Mouse (Mus musculus) G1E (cell line): ENCODE results near the gene Mylip. TPM values are rescaled to one million over a fixed set of nuclear protein-coding genes. Genes with fewer than 3 reads are reported as not detected.
A peak's percentile ranks its signal among the peaks of the same experiment; 100 is the strongest.

Experiments used
- ATAC-seq: 2 replicates; pipeline ENCODE4 v1.8.0; 2016; ENCODE audit warnings: mild to moderate bottlenecking; ENCODE audit not compliant: insufficient number of reproducible peaks, poor library complexity, low FRiP score, severe bottlenecking; ENCODE audit errors: extremely low read depth
- DNase-seq: peaks from one replicate; pipeline ENCODE4 v3.0.0; 2012; ENCODE audit warnings: low spot score
- H3K27me3 ChIP-seq: 2 replicates; pipeline ENCODE4 v1.6.1; 2012; ENCODE audit warnings: mild to moderate bottlenecking, low read length, inconsistent platforms; ENCODE audit not compliant: insufficient read depth
- H3K36me3 ChIP-seq: replicated peaks from 2 replicates; pipeline ENCODE3; 2012; ENCODE audit warnings: mild to moderate bottlenecking, inconsistent platforms
- H3K4me1 ChIP-seq: 2 replicates; pipeline ENCODE4 v1.6.1; 2012; ENCODE audit warnings: low read depth, low read length, inconsistent platforms, mixed read lengths; ENCODE audit not compliant: insufficient read depth
- H3K4me3 ChIP-seq: 2 replicates; pipeline ENCODE4 v1.5.1; 2012; ENCODE audit warnings: low read depth, mild to moderate bottlenecking, inconsistent platforms, low read length, moderate library complexity, mixed read lengths
- H3K9me3 ChIP-seq: replicated peaks from 2 replicates; pipeline ENCODE4 v1.6.1; 2012; ENCODE audit warnings: inconsistent platforms
- CTCF ChIP-seq: IDR thresholded peaks from 2 replicates; pipeline ENCODE4 v1.5.1; 2012; ENCODE audit warnings: low read depth, low read length, inconsistent platforms, mixed read lengths
- GATA1 ChIP-seq: IDR thresholded peaks from 2 replicates; pipeline ENCODE4 v1.6.1; 2012; ENCODE audit warnings: borderline replicate concordance, low read length, inconsistent platforms, mixed read lengths
- GATA2 ChIP-seq: IDR thresholded peaks from 2 replicates; pipeline ENCODE4 v1.6.1; 2012; ENCODE audit warnings: low read depth, low read length, inconsistent platforms, borderline replicate concordance
- POLR2AphosphoS5 ChIP-seq: IDR thresholded peaks from 2 replicates; pipeline ENCODE4 v1.6.1; 2012; ENCODE audit warnings: low read depth, low read length, inconsistent platforms; ENCODE audit not compliant: insufficient replicate concordance
- TAL1 ChIP-seq: conservative IDR thresholded peaks from 2 replicates; pipeline ENCODE4 v1.6.1; 2012; ENCODE audit warnings: low read depth, low read length, inconsistent platforms, mixed read lengths
- polyA plus RNA-seq: library from polyadenylated mRNA; stranded (reverse); fragments of >175 nt; gene quantifications from 2 replicates; pipeline ENCODE4 v1.2.3, GENCODE M21; 2012
- total RNA-seq, 2 experiments: library from RNA; stranded (forward) in 1 of 2; stranded (reverse) in 1 of 2; fragments of 200-1000 nt in 1 of 2; fragments of >200 nt in 1 of 2; fragmentation: Nextera tagmentation in 1 of 2; gene quantifications; 2 replicates each; pipeline ENCODE4 v1.2.3; 2014 to 2017

The Mylip gene
- total and polyA plus RNA-seq, 3 experiments = 0.03 to 0.68 (median 0.33) TPM

- no peaks in the 10 kb centered on the region for H3K36me3 ChIP-seq
Observed at GRCm38 (mm10) chr13:45446636-45447035, 57.1 kb downstream of the Mylip start.

GRCm38 (mm10) chr13:45452437-45452836 lies 62.9 kb downstream of the Mylip start:
- TF ChIP-seq TAL1 (no peak), CTCF (no peak), POLR2AphosphoS5 (no peak), GATA1 (no peak), GATA2 (no peak)
- Histone ChIP-seq H3K9me3 (no peaks in the 10 kb centered on the region), H3K36me3 (no peaks in the 10 kb centered on the region), H3K4me3 (no peak overlapping the region), H3K4me1 (peaks cover 16% of the 10 kb centered on the region), H3K27me3 (peaks cover 13% of the 10 kb centered on the region)
- ATAC-seq = no peak
- no peak for DNase-seq

More at GRCm38 (mm10) chr13:45446636-45447035, 57.1 kb downstream of the Mylip start:
- Histone ChIP-seq H3K27me3 (peaks cover 18% of the 10 kb centered on the region), H3K9me3 (no peaks in the 10 kb centered on the region), H3K4me3 (no peak overlapping the region), H3K4me1 (no peaks in the 10 kb centered on the region)
- ATAC-seq (no peak), DNase-seq (no peak)
- TF ChIP-seq TAL1 (no peak), GATA2 (no peak), GATA1 (no peak), CTCF (no peak), POLR2AphosphoS5 (no peak)

GRCm38 (mm10) chr13:45453033-45453432 lies 63.5 kb downstream of the Mylip start:
- peaks cover 16% of the 10 kb centered on the region for H3K4me1 ChIP-seq
- no peak for DNase-seq
- H3K36me3 ChIP-seq = no peaks in the 10 kb centered on the region
- ATAC-seq = no peak
- H3K9me3 ChIP-seq = no peaks in the 10 kb centered on the region
- TF ChIP-seq CTCF (no peak), POLR2AphosphoS5 (no peak), TAL1 (no peak), GATA1 (no peak), GATA2 (no peak)
- no peak overlapping the region for H3K4me3 ChIP-seq
- H3K27me3 ChIP-seq = peaks cover 9% of the 10 kb centered on the region

GRCm38 (mm10) chr13:45454044-45454443 lies 64.5 kb downstream of the Mylip start:
- H3K9me3 ChIP-seq = no peaks in the 10 kb centered on the region
- peaks cover 2% of the 10 kb centered on the region; the same call in 1 of the 2 replicates for H3K27me3 ChIP-seq
- H3K36me3 ChIP-seq = no peaks in the 10 kb centered on the region
- DNase-seq (no peak), ATAC-seq (no peak)
- peaks cover 16% of the 10 kb centered on the region for H3K4me1 ChIP-seq
- H3K4me3 ChIP-seq = no peak overlapping the region
- TF ChIP-seq POLR2AphosphoS5 (no peak), TAL1 (no peak), GATA1 (no peak), GATA2 (no peak), CTCF (no peak)

GRCm38 (mm10) chr13:45454641-45455040 lies 65.1 kb downstream of the Mylip start:
- Histone ChIP-seq H3K36me3 (no peaks in the 10 kb centered on the region), H3K4me1 (peaks cover 16% of the 10 kb centered on the region), H3K4me3 (no peak overlapping the region), H3K27me3 (no peaks in the 10 kb centered on the region), H3K9me3 (no peaks in the 10 kb centered on the region)
- TF ChIP-seq POLR2AphosphoS5 = no peak
- no peak for TF ChIP-seq GATA2
- TF ChIP-seq CTCF = no peak
- TF ChIP-seq TAL1 = no peak
- TF ChIP-seq GATA1 = no peak
- no peak for ATAC-seq
- no peak for DNase-seq

GRCm38 (mm10) chr13:45455108-45455861 lies 65.7 kb downstream of the Mylip start:
- ATAC-seq = peak; percentile 87
- TF ChIP-seq GATA1 = no peak
- no peak for TF ChIP-seq TAL1
- TF ChIP-seq GATA2 = no peak
- no peak for TF ChIP-seq CTCF
- no peak for TF ChIP-seq POLR2AphosphoS5
- Histone ChIP-seq H3K27me3 (peaks cover 4% of the 10 kb centered on the region; the same call in 1 of the 2 replicates), H3K9me3 (no peaks in the 10 kb centered on the region), H3K4me3 (no peak overlapping the region), H3K4me1 (peaks cover 16% of the 10 kb centered on the region), H3K36me3 (no peaks in the 10 kb centered on the region)
- peak; percentile 23 for DNase-seq
